In genomic region chr15:80604026-80604425, GRCm38 (mm10) we compare ENCODE assay signal across 25 mouse cellular contexts. TPM values are rescaled to one million over a fixed set of nuclear protein-coding genes. Genes with fewer than 3 reads are reported as not detected.
A peak's percentile ranks its signal among the peaks of the same experiment; 100 is the strongest.
DNase-seq lines count a peak whose midpoint lies in the region; TF ChIP-seq lines count a peak whose summit lies in the region.
"Had no signal": no experiment of that assay in that cellular context is flagged by ENCODE, and none has a peak within 500 bp of the region (broad histone marks: within the 10 kb centered on the region; RNA-seq: fewer than 3 reads in every experiment).

No protein-coding gene starts in this region.

- H3K36me3 ChIP-seq in ES-Bruce4 (ENCODE audit: control insufficient read depth, insufficient read depth, low read length, poor library complexity, severe bottlenecking) (no peaks in the 10 kb centered on the region), ES-E14 (ENCODE audit: control insufficient read depth, insufficient read depth, low read length, poor library complexity, severe bottlenecking) (no peaks in the 10 kb centered on the region)
- H3K36me3 ChIP-seq: embryonic facial prominence, embryonic 10.5 days; embryonic facial prominence, embryonic 12.5 days; forebrain, embryonic 15.5 days had no signal

- H3K9ac ChIP-seq in ES-Bruce4 (ENCODE audit: low read depth, poor library complexity, severe bottlenecking) (0 out of 2 replicates have a peak overlapping the region, but pooled peaks have one; percentile 26), ES-E14 (ENCODE audit: insufficient read depth, low read depth, low read length, poor library complexity, severe bottlenecking) (no peak overlapping the region)
- H3K9ac ChIP-seq: embryonic facial prominence, embryonic 12.5 days; forebrain, embryonic 13.5 days; forebrain, embryonic 15.5 days had no signal

- H3K4me3 ChIP-seq in ES-Bruce4 (ENCODE audit: low read depth, low read length) = peak overlapping the region; percentile 43
- H3K4me3 ChIP-seq in ES-E14 (ENCODE audit: insufficient read depth in 1 of 2, low read depth in 1 of 2, low read length in 2 of 2, poor library complexity in 1 of 2, severe bottlenecking in 1 of 2) = peak overlapping the region in 1 of 2 experiments; percentile 68; a peak in 2 of 4 replicates
- no peak overlapping the region for H3K4me3 ChIP-seq in olfactory bulb, adult 2 months (ENCODE audit: insufficient read depth, low read depth, low read length)
- H3K4me3 ChIP-seq: embryonic facial prominence, embryonic 10.5 days; embryonic facial prominence, embryonic 12.5 days; forebrain, embryonic 13.5 days; forebrain, embryonic 15.5 days had no signal

- TF ChIP-seq EP300 in ES-Bruce4 (IDR thresholded peaks at IDR 0.05; ENCODE audit: insufficient read depth, low read depth, low read length) = peak; percentile 9; the same call in 1 of the 2 replicates

- in situ Hi-C loops in ES-E14 (cut with MboI; ENCODE audit: low sequenced_read_pairs in 2 of 2, unreplicated experiment in 2 of 2) = no loop called here

- H3K9me3 ChIP-seq in ES-Bruce4 (replicated peaks; ENCODE audit: control insufficient read depth, insufficient read depth, low read length, poor library complexity, severe bottlenecking) = no peaks in the 10 kb centered on the region
- no peaks in the 10 kb centered on the region for H3K9me3 ChIP-seq in ES-E14 (ENCODE audit: control insufficient read depth, insufficient read depth, low read depth, low read length)
- H3K9me3 ChIP-seq: embryonic facial prominence, embryonic 10.5 days; forebrain, embryonic 15.5 days had no signal

- DNase-seq in ES-E14 (ENCODE audit: low read depth, low spot score) (peak; percentile 71), R1 (ENCODE audit: low read depth, low spot score) (peak; percentile 90)
- no peak for DNase-seq in embryo, embryonic 11 days
- no peak for DNase-seq in kidney, adult 8-10 months
- no peak for DNase-seq in heart, postnatal 25 days (ENCODE audit: low spot score)
- DNase-seq in gastrocnemius, postnatal 4 days (ENCODE audit: low spot score in 2 of 2) = no peak
- DNase-seq: adrenal gland, adult 8-10 months; adrenal gland, postnatal 14 days; adrenal gland, postnatal 36 days; cerebellum, adult 11-12 months; cerebellum, adult 2 months; cerebellum, adult 9-11 months; cerebellum, postnatal 14 days; cerebellum, postnatal 36 days had no signal

- H3K4me1 ChIP-seq in ES-Bruce4 (ENCODE audit: control insufficient read depth, insufficient read depth, low read length) (peaks cover 3% of the 10 kb centered on the region), ES-E14 (ENCODE audit: control insufficient read depth in 2 of 2, insufficient read depth in 2 of 2, low read length in 2 of 2, poor library complexity in 1 of 2) (peaks cover 6% of the 10 kb centered on the region in 2 experiments; a peak in 3 of 4 replicates)
- H3K4me1 ChIP-seq in olfactory bulb, adult 2 months (ENCODE audit: control insufficient read depth, insufficient read depth, low read length) = peaks cover 12% of the 10 kb centered on the region; the same call in 1 of the 2 replicates
- H3K4me1 ChIP-seq: embryonic facial prominence, embryonic 12.5 days had no signal

- TF ChIP-seq POLR2A in ES-Bruce4 (IDR thresholded peaks at IDR 0.05; ENCODE audit: insufficient read depth, low read length) = no peak
- TF ChIP-seq POLR2A in olfactory bulb, adult 2 months (IDR thresholded peaks at IDR 0.05; ENCODE audit: insufficient read depth, low read depth, low read length) = no peak

- 89% methylated on average over 6 of the region's 6 CpGs for WGBS in olfactory bulb, adult 2 months

- peak overlapping the region; percentile 3; the same call in 1 of the 2 replicates for H3K27ac ChIP-seq in ES-Bruce4 (ENCODE audit: insufficient read depth, low read length)
- H3K27ac ChIP-seq in ES-E14 (ENCODE audit: insufficient read depth, low read depth, low read length, poor library complexity, severe bottlenecking) = no peak overlapping the region
- H3K27ac ChIP-seq in olfactory bulb, adult 2 months (ENCODE audit: insufficient read depth, low read depth, low read length) = peak overlapping the region; percentile 57
- H3K27ac ChIP-seq: embryonic facial prominence, embryonic 10.5 days; embryonic facial prominence, embryonic 12.5 days; forebrain, embryonic 13.5 days; forebrain, embryonic 15.5 days had no signal

- no peak for TF ChIP-seq CTCF in ES-Bruce4 (IDR thresholded peaks at IDR 0.05; ENCODE audit: low read depth, low read length)
- no peak for TF ChIP-seq CTCF in olfactory bulb, adult 2 months (IDR thresholded peaks at IDR 0.05; ENCODE audit: insufficient read depth, low read depth, low read length)

- intact Hi-C loops in heart, postnatal 25 days (cut with DNase I) = no loop called here

- no peaks in the 10 kb centered on the region for H3K27me3 ChIP-seq in ES-Bruce4 (ENCODE audit: control insufficient read depth, insufficient read depth, low read length, poor library complexity, severe bottlenecking)
- H3K27me3 ChIP-seq: embryonic facial prominence, embryonic 12.5 days; forebrain, embryonic 13.5 days; forebrain, embryonic 15.5 days; Patski had no signal

TF ChIP-seq in ES-E14, 5 proteins besides CTCF, POLR2A, EP300 and RAD21:
- TF ChIP-seq CHD2 (IDR thresholded peaks at IDR 0.05; ENCODE audit: low read depth, low read length) (no peak), ZC3H11A (IDR thresholded peaks at IDR 0.05; ENCODE audit: borderline replicate concordance, low read depth, low read length) (0 out of 2 replicates have a peak, but pooled peaks have one; percentile 8)

RNA-seq across cellular contexts. Expression of gene Grap2, which starts 31.6 kb away (rescaled TPM):
- 0.51 and 0.84 TPM in 2 replicates for polyA plus RNA-seq in ES-Bruce4 (2011; ENCODE audit: insufficient read depth, insufficient read length, low read depth, missing spikeins)
- 0.05 and 0.45 TPM in 2 replicates for total RNA-seq in ES-E14 (2012; rRNA removed)
- polyA plus RNA-seq in olfactory bulb, adult 2 months (2012; ENCODE audit: insufficient read depth, insufficient read length, low replicate concordance, missing spikeins) = not detected in 2 replicates
- 1 to 10 TPM; 1.0 to 1.6 TPM for total RNA-seq in heart, postnatal 25 days (2021)
- under 1 TPM; 0.32 to 0.75 TPM for total RNA-seq in gastrocnemius, postnatal 4 days (2021)
- polyA plus RNA-seq: Patski had no signal

RNA-seq across cellular contexts. Expression of gene Enthd1, which starts 39.1 kb away (rescaled TPM):
- polyA plus RNA-seq in ES-Bruce4 (2011; ENCODE audit: insufficient read depth, insufficient read length, low read depth, missing spikeins) = not detected in 2 replicates
- total RNA-seq in ES-E14 (2012; rRNA removed) = 0.49 TPM in 1 of 2 replicates, not detected in the other
- not detected in 2 replicates for polyA plus RNA-seq in olfactory bulb, adult 2 months (2012; ENCODE audit: insufficient read depth, insufficient read length, low replicate concordance, missing spikeins)
- total RNA-seq in heart, postnatal 25 days (2021) = not detected
- not detected for total RNA-seq in gastrocnemius, postnatal 4 days (2021)
- total RNA-seq: adrenal gland, adult 18-20 months; adrenal gland, adult 8-10 months; adrenal gland, postnatal 14 days; adrenal gland, postnatal 36 days; common myeloid progenitor, adult 5-6 weeks; MEL had no signal
- polyA plus RNA-seq: cerebellum, adult 2 months; embryonic facial prominence, embryonic 10.5 days; embryonic facial prominence, embryonic 12.5 days; forebrain, embryonic 11.5 days; forebrain, embryonic 13.5 days; forebrain, embryonic 15.5 days; Patski had no signal

Comparison
In these comparisons a context has a peak if more than half of its experiments do, and no peak if none do; other contexts are left out.
1. DNase-seq: peak in ES-E14 (single experiment) and R1 (single experiment); none in embryo, embryonic 11 days (single experiment), kidney, adult 8-10 months (0 of 2), heart, postnatal 25 days (single experiment) and gastrocnemius, postnatal 4 days (0 of 2).